10 mouse cellular contexts compared by ENCODE assay signal in genomic region chr12:31848630-31849415, GRCm38 (mm10).
DNase-seq lines count a peak whose midpoint lies in the region; ATAC-seq and TF ChIP-seq lines count a peak whose summit lies in the region.
"Had no signal": no experiment of that assay in that cellular context is flagged by ENCODE, and none has a peak within 500 bp of the region (broad histone marks: within the 10 kb centered on the region; RNA-seq: fewer than 3 reads in every experiment).

No protein-coding gene starts in this region.

- no peaks in the 10 kb centered on the region for H3K27me3 ChIP-seq in hindbrain, embryonic 10.5 days (ENCODE audit: insufficient read depth, poor library complexity, severe bottlenecking)
- no peaks in the 10 kb centered on the region for H3K27me3 ChIP-seq in hindbrain, embryonic 11.5 days (ENCODE audit: control insufficient read depth, insufficient read depth, low read length)
- no peaks in the 10 kb centered on the region for H3K27me3 ChIP-seq in kidney, adult 2 months (replicated peaks; ENCODE audit: control insufficient read depth, insufficient read depth, low read length)
- H3K27me3 ChIP-seq: embryonic facial prominence, embryonic 12.5 days; megakaryocyte, embryonic 14.5 days had no signal

- WGBS in hindbrain, embryonic 10.5 days: 88% methylated on average over 5 of the region's 5 CpGs
- WGBS in hindbrain, embryonic 11.5 days: 87% methylated on average over 5 of the region's 5 CpGs
- WGBS in kidney, adult 2 months: 67% methylated on average over 5 of the region's 5 CpGs
- WGBS in lung, adult 2 months: 74% methylated on average over 5 of the region's 5 CpGs

- H3K27ac ChIP-seq in hindbrain, embryonic 10.5 days: 0 out of 2 replicates have a peak overlapping the region, but pooled peaks have one; percentile 5
- H3K27ac ChIP-seq in hindbrain, embryonic 11.5 days (ENCODE audit: low read depth, low read length): no peak overlapping the region
- no peak overlapping the region for H3K27ac ChIP-seq in kidney, adult 2 months (ENCODE audit: insufficient read depth, low read depth, low read length)
- H3K27ac ChIP-seq: embryonic facial prominence, embryonic 12.5 days had no signal

- H3K36me3 ChIP-seq in hindbrain, embryonic 10.5 days: no peaks in the 10 kb centered on the region
- H3K36me3 ChIP-seq in hindbrain, embryonic 11.5 days (ENCODE audit: control insufficient read depth, insufficient read depth, low read length): no peaks in the 10 kb centered on the region
- no peaks in the 10 kb centered on the region for H3K36me3 ChIP-seq in kidney, adult 2 months (ENCODE audit: control insufficient read depth, insufficient read depth, low read length)
- H3K36me3 ChIP-seq: embryonic facial prominence, embryonic 12.5 days had no signal

- ATAC-seq in hindbrain, embryonic 11.5 days (ENCODE audit: low FRiP score): no peak

- no peak for TF ChIP-seq POLR2A in kidney, adult 2 months (IDR thresholded peaks at IDR 0.05; ENCODE audit: low read depth, low read length)
- TF ChIP-seq POLR2A in lung, adult 2 months (IDR thresholded peaks at IDR 0.05; ENCODE audit: borderline replicate concordance, extremely low read depth, low read depth, low read length): no peak

- DNase-seq in hindbrain, embryonic 10.5 days (ENCODE audit: low spot score): no peak
- DNase-seq in hindbrain, embryonic 11.5 days (ENCODE audit: low spot score): no peak
- peak; percentile 46 for DNase-seq in brain, embryonic 18.5 days (ENCODE audit: low read depth, low spot score)
- peak; percentile 71 for DNase-seq in gastrocnemius, adult 18-20 months (ENCODE audit: low spot score)
- peak; percentile 46 for DNase-seq in kidney, adult 2 months
- DNase-seq in lung, adult 2 months: peak; percentile 23
- no peak for DNase-seq in thymus, adult 18-20 months
- DNase-seq in urinary bladder, adult 2 months (ENCODE audit: low spot score): no peak

- H3K4me2 ChIP-seq in hindbrain, embryonic 11.5 days (replicated peaks; ENCODE audit: low read depth, low read length): no peak overlapping the region
- H3K4me2 ChIP-seq: embryonic facial prominence, embryonic 12.5 days had no signal

- H3K4me3 ChIP-seq in hindbrain, embryonic 10.5 days: no peak overlapping the region
- no peak overlapping the region for H3K4me3 ChIP-seq in hindbrain, embryonic 11.5 days (ENCODE audit: low read depth, low read length)
- no peak overlapping the region for H3K4me3 ChIP-seq in kidney, adult 2 months (ENCODE audit: insufficient read depth, low read depth, low read length)
- H3K4me3 ChIP-seq in lung, adult 2 months (replicated peaks; ENCODE audit: extremely low read depth, low read depth, low read length): no peak overlapping the region
- H3K4me3 ChIP-seq: embryonic facial prominence, embryonic 12.5 days; megakaryocyte, embryonic 14.5 days had no signal

- no peak for TF ChIP-seq CTCF in kidney, adult 2 months (conservative IDR thresholded peaks at IDR 0.05; ENCODE audit: insufficient read depth, insufficient read length, low read depth, low read length)
- no peak for TF ChIP-seq CTCF in lung, adult 2 months (IDR thresholded peaks at IDR 0.05; ENCODE audit: insufficient read depth, low read length)

- H3K9ac ChIP-seq in hindbrain, embryonic 11.5 days (ENCODE audit: low read depth, low read length): no peak overlapping the region
- H3K9ac ChIP-seq: embryonic facial prominence, embryonic 12.5 days had no signal

- no peaks in the 10 kb centered on the region for H3K4me1 ChIP-seq in hindbrain, embryonic 10.5 days (replicated peaks)
- H3K4me1 ChIP-seq in hindbrain, embryonic 11.5 days (replicated peaks; ENCODE audit: control insufficient read depth, insufficient read depth, low read length): no peaks in the 10 kb centered on the region
- no peaks in the 10 kb centered on the region; the same call in 1 of the 2 replicates for H3K4me1 ChIP-seq in kidney, adult 2 months (ENCODE audit: control insufficient read depth, insufficient read depth, low read length)
- H3K4me1 ChIP-seq in lung, adult 2 months (ENCODE audit: control insufficient read depth, insufficient read depth, low read length): no peaks in the 10 kb centered on the region
- H3K4me1 ChIP-seq: embryonic facial prominence, embryonic 12.5 days; megakaryocyte, embryonic 14.5 days had no signal

- H3K9me3 ChIP-seq in hindbrain, embryonic 10.5 days: no peaks in the 10 kb centered on the region
- H3K9me3 ChIP-seq in hindbrain, embryonic 11.5 days (ENCODE audit: control insufficient read depth, low read length): no peaks in the 10 kb centered on the region
- H3K9me3 ChIP-seq: embryonic facial prominence, embryonic 12.5 days; megakaryocyte, embryonic 14.5 days had no signal

Comparison
In these comparisons a context has a peak if more than half of its experiments do, and no peak if none do; other contexts are left out.
1. DNase-seq: peak in brain, embryonic 18.5 days (single experiment), gastrocnemius, adult 18-20 months (single experiment), kidney, adult 2 months (single experiment) and lung, adult 2 months (single experiment); none in hindbrain, embryonic 10.5 days (single experiment), hindbrain, embryonic 11.5 days (single experiment), thymus, adult 18-20 months (0 of 2) and urinary bladder, adult 2 months (single experiment).